In genomic region chr10:28776777-28777402, GRCm38 (mm10) we compare ENCODE assay signal across 23 mouse cellular contexts.
"Had no signal": no experiment of that assay in that cellular context is flagged by ENCODE, and none has a peak within 500 bp of the region (broad histone marks: within the 10 kb centered on the region; RNA-seq: fewer than 3 reads in every experiment).

No protein-coding gene starts in this region.

- H3K27me3 ChIP-seq: limb, embryonic 12.5 days; limb, embryonic 15.5 days; liver, embryonic 13.5 days; lung, embryonic 15.5 days; midbrain, embryonic 12.5 days; midbrain, embryonic 15.5 days; neural tube, embryonic 12.5 days; neural tube, embryonic 15.5 days had no signal

- DNase-seq: kidney, postnatal 25 days; layer of hippocampus, postnatal 36 days; left cerebral cortex, postnatal 4 days; liver, embryonic 13.5 days; lung, adult 18-20 months; lung, postnatal 10 days; lung, postnatal 36 days; right cerebral cortex, adult 18-20 months; right cerebral cortex, postnatal 14 days; right cerebral cortex, postnatal 4 days; thymus, adult 2 months; thymus, postnatal 14 days; thymus, postnatal 4 days had no signal

- H3K4me3 ChIP-seq: left cerebral cortex, adult 2 months; limb, embryonic 12.5 days; limb, embryonic 15.5 days; liver, embryonic 13.5 days; lung, embryonic 15.5 days; midbrain, embryonic 12.5 days; midbrain, embryonic 15.5 days; neural tube, embryonic 12.5 days; neural tube, embryonic 15.5 days had no signal

- H3K4me1 ChIP-seq: limb, embryonic 12.5 days; limb, embryonic 15.5 days; liver, embryonic 13.5 days; lung, embryonic 15.5 days; midbrain, embryonic 12.5 days; midbrain, embryonic 15.5 days; neural tube, embryonic 12.5 days; neural tube, embryonic 15.5 days had no signal

- H3K4me2 ChIP-seq: limb, embryonic 12.5 days; limb, embryonic 15.5 days; liver, embryonic 13.5 days; lung, embryonic 15.5 days; midbrain, embryonic 12.5 days; midbrain, embryonic 15.5 days; neural tube, embryonic 12.5 days; neural tube, embryonic 15.5 days had no signal

- H3K36me3 ChIP-seq: limb, embryonic 12.5 days; limb, embryonic 15.5 days; liver, embryonic 13.5 days; lung, embryonic 15.5 days; midbrain, embryonic 12.5 days; midbrain, embryonic 15.5 days; neural tube, embryonic 12.5 days; neural tube, embryonic 15.5 days had no signal

- H3K27ac ChIP-seq: kidney, postnatal 0 days; left cerebral cortex, adult 2 months; limb, embryonic 12.5 days; limb, embryonic 15.5 days; liver, embryonic 13.5 days; lung, embryonic 15.5 days; midbrain, embryonic 12.5 days; midbrain, embryonic 15.5 days; neural tube, embryonic 12.5 days; neural tube, embryonic 15.5 days; stomach, postnatal 0 days had no signal

- H3K9ac ChIP-seq: limb, embryonic 12.5 days; limb, embryonic 15.5 days; liver, embryonic 13.5 days; lung, embryonic 15.5 days; midbrain, embryonic 12.5 days; midbrain, embryonic 15.5 days; neural tube, embryonic 12.5 days; neural tube, embryonic 15.5 days had no signal

- ATAC-seq: midbrain, embryonic 15.5 days had no signal

- H3K9me3 ChIP-seq: limb, embryonic 12.5 days; limb, embryonic 15.5 days; liver, embryonic 13.5 days; lung, embryonic 15.5 days; midbrain, embryonic 12.5 days; midbrain, embryonic 15.5 days; neural tube, embryonic 12.5 days; neural tube, embryonic 15.5 days had no signal
